Mouse (Mus musculus) heart, adult 10 weeks (tissue): ENCODE data around the gene Wipf1. TPM values are rescaled to one million over a fixed set of nuclear protein-coding genes. Genes with fewer than 3 reads are reported as not detected.

Experiments
- polyA plus RNA-seq: library from polyadenylated mRNA; stranded (reverse); fragments of 350-450 nt; fragmentation: Illumina TruSeq; extraction: RNeasy Lipid Tissue Mini Kit (QIAGEN cat#74804); gene quantifications from one replicate; pipeline ENCODE4 v1.2.3, GENCODE M21; 2014; ENCODE audit warnings: low read depth, low replicate concordance

The Wipf1 gene
- polyA plus RNA-seq = 9.6 TPM

DNA sequence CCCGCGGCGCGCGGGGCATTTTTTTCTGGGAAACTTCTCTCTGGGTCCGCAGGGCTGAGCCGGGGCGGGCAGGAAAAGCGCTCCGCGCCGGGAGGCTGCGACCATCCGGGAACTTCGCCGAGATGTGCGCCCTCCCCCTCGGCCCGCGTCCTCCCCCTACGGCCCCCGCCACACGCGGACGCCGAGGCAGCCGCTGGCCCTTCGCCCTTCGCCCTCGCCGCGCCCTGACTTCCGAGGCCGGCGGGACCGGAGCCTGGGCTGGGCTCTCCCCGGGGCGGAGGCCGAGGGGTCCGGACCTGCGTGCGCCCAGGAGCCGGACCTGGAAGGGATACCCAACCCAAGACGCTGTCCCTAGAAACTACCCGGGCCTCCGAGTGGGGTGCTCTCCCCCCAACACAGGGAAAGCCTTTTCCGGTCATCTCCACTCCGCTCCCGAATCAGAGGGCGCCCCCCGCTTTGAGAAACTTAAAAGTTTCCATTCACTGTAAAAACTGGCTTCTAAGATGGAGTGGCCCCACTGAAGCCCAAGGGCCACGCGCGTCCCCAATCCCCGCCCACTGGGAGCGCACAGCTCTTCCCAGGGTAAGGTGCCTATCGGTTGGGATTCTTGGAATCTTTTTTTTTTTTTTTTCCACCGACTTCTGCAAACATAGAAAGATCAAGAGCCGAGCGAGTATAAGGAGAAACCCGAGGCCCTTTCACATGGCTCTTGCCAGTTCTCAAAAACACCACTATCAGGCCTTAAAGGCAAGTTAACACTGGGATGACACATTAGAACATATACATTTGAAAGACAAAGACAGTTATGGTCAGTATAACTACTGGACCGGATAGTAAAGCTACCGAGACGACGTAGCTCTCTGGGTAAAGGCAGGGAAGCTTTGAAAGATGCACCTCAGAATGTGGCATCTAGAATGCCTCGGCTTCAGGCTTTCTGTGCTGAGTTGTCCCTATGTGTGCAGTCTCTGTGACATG, at the start of gene Wipf1:
Wipf1 (minus strand) TSS at position 379 of the 975 bp plus-strand sequence.

DNA sequence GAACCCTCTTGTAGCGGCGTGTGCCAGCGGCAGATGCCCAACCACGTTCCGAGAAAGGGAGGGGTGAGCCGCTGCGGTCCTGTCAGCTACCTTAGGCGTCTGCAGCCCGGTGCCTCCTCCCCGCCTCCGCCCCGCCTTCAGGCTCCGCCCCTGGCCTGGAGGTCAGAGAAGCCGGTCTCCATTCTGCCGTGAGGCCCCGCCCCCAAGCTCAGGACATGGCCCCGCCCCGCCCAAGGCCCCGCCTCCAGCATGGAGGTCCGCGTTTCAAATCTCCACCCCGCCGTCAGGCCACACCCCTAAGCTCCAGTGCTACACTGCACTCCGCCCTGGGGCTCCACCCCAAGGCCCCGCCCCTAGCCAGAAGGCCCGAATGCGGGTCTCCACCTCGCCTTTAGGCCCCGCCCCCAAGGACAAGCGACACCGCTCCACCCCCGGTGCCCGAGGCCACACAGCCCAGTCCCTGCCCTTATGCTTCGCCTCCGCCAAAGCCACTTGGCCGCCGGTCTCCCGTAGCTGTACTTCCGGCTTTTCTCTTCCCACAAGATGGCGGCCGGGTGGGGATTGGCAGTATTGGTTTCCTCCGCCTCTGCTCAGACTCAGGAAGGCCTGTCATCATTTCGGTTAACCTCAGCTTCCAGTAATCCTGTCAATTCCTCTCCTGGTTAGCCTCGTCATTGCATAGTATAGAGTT, 143.0 kb downstream of the Wipf1 start, which contains the start of gene Gpr155:
Gpr155 (minus strand) TSS at position 217 of the 691 bp plus-strand sequence.

Other genes with a start within 250 kb of the Wipf1 start
- 31.7 TPM for gene Scrn3, start 217.1 kb downstream of the Wipf1 start, polyA plus RNA-seq
- 20.2 TPM for gene Cir1, start 217.0 kb downstream of the Wipf1 start, polyA plus RNA-seq
- gene Gpr155, start 143.2 kb downstream of the Wipf1 start, polyA plus RNA-seq = 10.0 TPM
- not detected for gene Chrna1, start 50.6 kb upstream of the Wipf1 start, polyA plus RNA-seq
- 34.9 TPM for gene Chn1, start 245.6 kb upstream of the Wipf1 start, polyA plus RNA-seq